Mouse (Mus musculus): ENCODE measurements around the gene Cfap46.

GRCm38 (mm10) chr7:139595311-139595710 lies 88.3 kb downstream of the Cfap46 start:
- no peak for TF ChIP-seq POLR2A (IDR thresholded peaks at IDR 0.05; ENCODE audit: borderline replicate concordance, control insufficient read depth, low read depth, low read length)
- no peak for TF ChIP-seq CTCF (IDR thresholded peaks at IDR 0.05; ENCODE audit: control insufficient read depth, insufficient read depth, low read length)
